Mouse (Mus musculus): ENCODE measurements around the gene Slc6a3. TPM values are rescaled to one million over a fixed set of nuclear protein-coding genes. Genes with fewer than 3 reads are reported as not detected.

The Slc6a3 gene
- polyA plus RNA-seq, 1 experiment from 2014 or later, result 0.75 TPM

DNA sequence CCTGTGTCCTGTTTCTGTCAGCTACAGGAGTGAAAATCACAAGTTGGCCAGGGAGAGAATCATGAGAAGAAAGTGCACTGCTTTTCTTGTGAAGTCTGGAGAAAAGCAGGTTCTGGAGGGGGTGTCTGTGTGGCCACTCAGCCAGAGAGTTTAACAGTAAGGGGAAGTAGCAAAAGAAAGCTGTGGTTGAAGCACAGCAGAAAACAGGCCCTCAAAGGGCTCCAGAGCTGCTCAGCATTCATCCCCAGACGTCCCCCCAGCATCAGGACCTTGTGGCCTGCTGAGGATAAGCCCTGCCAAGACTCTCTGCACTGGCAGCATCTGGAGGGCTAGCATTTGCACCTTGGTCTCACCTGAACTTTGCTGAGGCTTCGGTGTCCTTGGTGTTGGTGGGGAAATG, 56.0 kb downstream of the Slc6a3 start:
- 39% methylated on average over 2 of the region's 2 CpGs for WGBS (ENCODE audit: insufficient replicate concordance)
- Histone ChIP-seq H3K4me2 (no peak overlapping the region), H3K4me1 (replicated peaks) (no peaks in the 10 kb centered on the region), H3K27me3 (peaks cover 12% of the 10 kb centered on the region; the same call in 1 of the 2 replicates), H3K9me3 (replicated peaks) (no peaks in the 10 kb centered on the region), H3K36me3 (replicated peaks) (no peaks in the 10 kb centered on the region), H3K4me3 (replicated peaks) (no peak overlapping the region), H3K27ac (replicated peaks) (no peak overlapping the region), H3K9ac (no peak overlapping the region)
- ATAC-seq (ENCODE audit: insufficient read depth), result no peak

GRCm38 (mm10) chr13:73596276-73596675, 59.7 kb downstream of the Slc6a3 start:
- Histone ChIP-seq H3K27me3 (peaks cover 24% of the 10 kb centered on the region), H3K9me3 (replicated peaks) (no peaks in the 10 kb centered on the region), H3K4me3 (replicated peaks) (no peak overlapping the region), H3K27ac (replicated peaks) (no peak overlapping the region), H3K9ac (no peak overlapping the region), H3K36me3 (replicated peaks) (no peaks in the 10 kb centered on the region), H3K4me1 (replicated peaks) (no peaks in the 10 kb centered on the region), H3K4me2 (no peak overlapping the region)
- no peak for ATAC-seq (ENCODE audit: insufficient read depth)
- 21% methylated on average over 4 of the region's 4 CpGs for WGBS (ENCODE audit: insufficient replicate concordance)

DNA sequence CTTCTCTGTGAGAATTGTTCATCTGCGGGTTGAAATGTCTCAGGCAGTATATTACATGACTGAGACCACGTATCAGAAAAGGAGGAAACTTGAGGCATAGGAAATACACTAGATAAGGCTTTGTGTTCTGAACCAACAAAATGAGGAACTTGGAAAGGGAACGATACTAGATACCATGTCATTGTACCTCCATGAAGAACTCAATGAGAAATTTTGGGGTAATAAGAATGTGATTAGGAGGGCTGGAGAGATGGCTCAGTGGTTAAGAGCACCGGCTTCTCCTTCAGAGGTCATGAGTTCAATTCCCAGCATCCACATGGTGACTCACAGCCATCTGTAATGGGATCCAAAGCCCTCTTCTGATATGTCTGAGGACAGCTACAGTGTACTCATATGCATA, 63.7 kb downstream of the Slc6a3 start:
- ATAC-seq (ENCODE audit: insufficient read depth), result no peak

GRCm38 (mm10) chr13:73603046-73603445, 66.5 kb downstream of the Slc6a3 start:
- Histone ChIP-seq H3K36me3 (replicated peaks) (peaks cover 20% of the 10 kb centered on the region), H3K4me3 (replicated peaks) (peak overlapping the region; percentile 94), H3K9me3 (replicated peaks) (no peaks in the 10 kb centered on the region), H3K27me3 (peaks cover 8% of the 10 kb centered on the region; the same call in 1 of the 2 replicates), H3K9ac (peak overlapping the region; percentile 76), H3K4me1 (replicated peaks) (peaks cover 25% of the 10 kb centered on the region), H3K4me2 (peak overlapping the region; percentile 96), H3K27ac (replicated peaks) (peak overlapping the region; percentile 70; the same call in 1 of the 2 replicates)
- 47% methylated on average over 4 of the region's 4 CpGs for WGBS (ENCODE audit: insufficient replicate concordance)
- no peak for ATAC-seq (ENCODE audit: insufficient read depth)

More for the DNA sequence above, 63.7 kb downstream of the Slc6a3 start:
- H3K4me1 ChIP-seq (replicated peaks), result peaks cover 20% of the 10 kb centered on the region
- no peak overlapping the region for H3K9ac ChIP-seq
- H3K9me3 ChIP-seq (replicated peaks), result no peaks in the 10 kb centered on the region
- H3K27me3 ChIP-seq, result peaks cover 20% of the 10 kb centered on the region
- no peak overlapping the region for H3K27ac ChIP-seq (replicated peaks)
- no peaks in the 10 kb centered on the region for H3K36me3 ChIP-seq (replicated peaks)
- H3K4me2 ChIP-seq, result no peak overlapping the region
- H3K4me3 ChIP-seq (replicated peaks), result no peak overlapping the region
- 13% methylated on average over 4 of the region's 4 CpGs for WGBS (ENCODE audit: insufficient replicate concordance)

- peak; percentile 95 for ATAC-seq (ENCODE audit: insufficient read depth)
- H3K9me3 ChIP-seq (replicated peaks), result no peaks in the 10 kb centered on the region
- H3K4me2 ChIP-seq, result peak within 1 kb of the TSS; percentile 96
- WGBS (ENCODE audit: insufficient replicate concordance), result under 1% methylated on average over 53 of the region's 53 CpGs
- H3K27me3 ChIP-seq, result peaks cover 8% of the 10 kb centered on the region; the same call in 1 of the 2 replicates
- H3K4me1 ChIP-seq (replicated peaks), result peaks cover 25% of the 10 kb centered on the region
- H3K36me3 ChIP-seq (replicated peaks), result peaks cover 26% of the 10 kb centered on the region
- peak within 1 kb of the TSS; percentile 70 for H3K27ac ChIP-seq (replicated peaks)
- peak within 1 kb of the TSS; percentile 94 for H3K4me3 ChIP-seq (replicated peaks)
- peak within 1 kb of the TSS; percentile 76 for H3K9ac ChIP-seq
Measured at GRCm38 (mm10) chr13:73603522-73604155, 67.1 kb downstream of the Slc6a3 start, which contains the start of gene Clptm1l. Gene Clptm1l, plus strand, starts transcription at chr13:73604006.

GRCm38 (mm10) chr13:73604156-73604957, 67.8 kb downstream of the Slc6a3 start:
- H3K27ac ChIP-seq (replicated peaks), result peak overlapping the region; percentile 70
- H3K27me3 ChIP-seq, result peaks cover 3% of the 10 kb centered on the region; the same call in 1 of the 2 replicates
- H3K9me3 ChIP-seq (replicated peaks), result no peaks in the 10 kb centered on the region
- peak; percentile 76 for ATAC-seq (ENCODE audit: insufficient read depth)
- H3K4me3 ChIP-seq (replicated peaks), result peak overlapping the region; percentile 94
- H3K4me1 ChIP-seq (replicated peaks), result peaks cover 25% of the 10 kb centered on the region
- H3K4me2 ChIP-seq, result peak overlapping the region; percentile 96
- H3K9ac ChIP-seq, result peak overlapping the region; percentile 76
- WGBS (ENCODE audit: insufficient replicate concordance), result 2% methylated on average over 39 of the region's 39 CpGs
- peaks cover 33% of the 10 kb centered on the region for H3K36me3 ChIP-seq (replicated peaks)

DNA sequence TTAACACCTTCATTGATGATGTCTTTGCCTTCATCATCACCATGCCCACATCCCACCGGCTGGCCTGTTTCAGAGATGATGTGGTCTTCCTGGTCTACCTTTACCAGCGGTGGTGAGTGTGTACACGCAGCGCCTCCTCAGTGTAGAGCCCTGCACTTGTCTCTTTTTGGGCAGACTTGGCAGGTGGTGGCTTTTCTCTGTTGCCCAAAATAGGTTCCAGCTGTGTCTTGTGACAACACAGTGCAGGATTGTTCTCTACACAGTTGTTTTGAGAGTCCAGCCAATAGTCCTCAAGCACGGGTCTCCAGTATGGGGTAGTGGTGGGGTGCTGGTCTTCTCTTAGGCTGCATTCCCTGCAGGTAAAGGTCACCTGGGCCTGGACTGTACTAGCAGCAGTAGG, 81.9 kb downstream of the Slc6a3 start:
- Histone ChIP-seq H3K4me3 (replicated peaks) (no peak overlapping the region), H3K36me3 (replicated peaks) (peaks cover 84% of the 10 kb centered on the region), H3K27me3 (no peaks in the 10 kb centered on the region), H3K4me2 (no peak overlapping the region), H3K9me3 (replicated peaks) (no peaks in the 10 kb centered on the region), H3K9ac (no peak overlapping the region), H3K27ac (replicated peaks) (no peak overlapping the region), H3K4me1 (replicated peaks) (no peaks in the 10 kb centered on the region)
- ATAC-seq (ENCODE audit: insufficient read depth), result no peak
- 81% methylated on average over 5 of the region's 5 CpGs for WGBS (ENCODE audit: insufficient replicate concordance)

- peaks cover 61% of the 10 kb centered on the region for H3K36me3 ChIP-seq (replicated peaks)
Measured at GRCm38 (mm10) chr13:73620637-73621036, 84.1 kb downstream of the Slc6a3 start.

DNA sequence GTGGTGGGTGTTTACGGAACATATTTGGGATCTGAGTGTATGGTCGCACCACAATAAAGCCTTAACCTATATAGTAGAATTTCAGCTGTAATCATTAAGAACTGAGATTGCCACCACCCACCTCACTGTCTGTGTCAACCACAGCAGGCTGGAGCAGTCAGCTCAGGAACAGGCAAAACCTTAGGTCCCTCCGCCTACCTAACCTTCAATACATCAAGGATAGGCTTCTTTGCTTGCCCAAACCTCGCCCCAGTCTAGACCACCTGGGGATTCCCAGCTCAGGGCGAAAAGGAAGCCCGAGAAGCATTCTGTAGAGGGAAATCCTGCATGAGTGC, 89.8 kb downstream of the Slc6a3 start:
- Histone ChIP-seq H3K4me3 (replicated peaks) (peak overlapping the region; percentile 52), H3K4me1 (replicated peaks) (peaks cover 27% of the 10 kb centered on the region), H3K27ac (replicated peaks) (peak overlapping the region; percentile 59; the same call in 1 of the 2 replicates), H3K36me3 (replicated peaks) (peaks cover 8% of the 10 kb centered on the region), H3K9me3 (replicated peaks) (no peaks in the 10 kb centered on the region), H3K9ac (0 out of 2 replicates have a peak overlapping the region, but pooled peaks have one; percentile 37), H3K27me3 (no peaks in the 10 kb centered on the region; the same call in 1 of the 2 replicates), H3K4me2 (peak overlapping the region; percentile 72)
- 34% methylated on average over 6 of the region's 6 CpGs for WGBS (ENCODE audit: insufficient replicate concordance)
- ATAC-seq (ENCODE audit: insufficient read depth), result peak; percentile 8; the same call in 1 of the 2 replicates

More at GRCm38 (mm10) chr13:73620637-73621036, 84.1 kb downstream of the Slc6a3 start:
- H3K9me3 ChIP-seq (replicated peaks), result no peaks in the 10 kb centered on the region
- H3K9ac ChIP-seq, result no peak overlapping the region
- no peak for ATAC-seq (ENCODE audit: insufficient read depth)
- no peak overlapping the region for H3K4me2 ChIP-seq
- H3K27ac ChIP-seq (replicated peaks), result no peak overlapping the region
- H3K4me1 ChIP-seq (replicated peaks), result no peaks in the 10 kb centered on the region
- H3K4me3 ChIP-seq (replicated peaks), result no peak overlapping the region
- H3K27me3 ChIP-seq, result no peaks in the 10 kb centered on the region
- WGBS (ENCODE audit: insufficient replicate concordance), result 55% methylated on average over 6 of the region's 6 CpGs

- Histone ChIP-seq H3K36me3 (replicated peaks) (peaks cover 2% of the 10 kb centered on the region; the same call in 1 of the 2 replicates), H3K27me3 (no peaks in the 10 kb centered on the region; the same call in 1 of the 2 replicates), H3K9me3 (replicated peaks) (no peaks in the 10 kb centered on the region), H3K27ac (replicated peaks) (peak within 1 kb of the TSS; percentile 59), H3K4me3 (replicated peaks) (peak within 1 kb of the TSS; percentile 52), H3K4me1 (replicated peaks) (peaks cover 27% of the 10 kb centered on the region), H3K4me2 (peak within 1 kb of the TSS; percentile 72), H3K9ac (peak within 1 kb of the TSS; percentile 37; the same call in 1 of the 2 replicates)
- peak; percentile 65 for ATAC-seq (ENCODE audit: insufficient read depth)
- WGBS (ENCODE audit: insufficient replicate concordance), result 17% methylated on average over 47 of the region's 47 CpGs
Measured at GRCm38 (mm10) chr13:73626745-73627549, 90.4 kb downstream of the Slc6a3 start, which contains the start of gene Tert. Gene Tert, plus strand, starts transcription at chr13:73626911.

Measured in liver, embryonic 15.5 days (tissue).